Mouse (Mus musculus): Measurements from ENCODE around the gene Shroom3.

Shroom3 gene

GRCm38 (mm10) chr5:92931298-92931697 is 248.1 kb downstream of the Shroom3 start:
- no peak for DNase-seq (ENCODE audit: low spot score in 2 of 2)

- no peak for DNase-seq (ENCODE audit: low spot score in 2 of 2)
Measured at GRCm38 (mm10) chr5:92933010-92933409, 249.8 kb downstream of the Shroom3 start.

GRCm38 (mm10) chr5:92933599-92934217 is 250.5 kb downstream of the Shroom3 start:
- no peak for DNase-seq (ENCODE audit: low spot score in 2 of 2)

GRCm38 (mm10) chr5:92934269-92934939 is 251.2 kb downstream of the Shroom3 start:
- DNase-seq (ENCODE audit: low spot score in 2 of 2), result no peak

GRCm38 (mm10) chr5:92935883-92936282 is 252.6 kb downstream of the Shroom3 start:
- DNase-seq (ENCODE audit: low spot score in 2 of 2), result no peak

GRCm38 (mm10) chr5:92937701-92938100 is 254.5 kb downstream of the Shroom3 start:
- DNase-seq (ENCODE audit: low spot score in 2 of 2), result no peak

GRCm38 (mm10) chr5:92939246-92939995 is 256.2 kb downstream of the Shroom3 start:
- no peak for DNase-seq (ENCODE audit: low spot score in 2 of 2)

- no peak for DNase-seq (ENCODE audit: low spot score in 2 of 2)
Measured at GRCm38 (mm10) chr5:92942166-92942565, 258.9 kb downstream of the Shroom3 start.

GRCm38 (mm10) chr5:92942577-92942976 is 259.3 kb downstream of the Shroom3 start:
- no peak for DNase-seq (ENCODE audit: low spot score in 2 of 2)

- no peak for DNase-seq (ENCODE audit: low spot score in 2 of 2)
Measured at GRCm38 (mm10) chr5:92944867-92945266, 261.6 kb downstream of the Shroom3 start.

GRCm38 (mm10) chr5:92948972-92949745 is 265.9 kb downstream of the Shroom3 start:
- DNase-seq (ENCODE audit: low spot score in 2 of 2), result no peak

GRCm38 (mm10) chr5:92950583-92950982 is 267.3 kb downstream of the Shroom3 start:
- DNase-seq (ENCODE audit: low spot score in 2 of 2), result no peak

- no peak for DNase-seq (ENCODE audit: low spot score in 2 of 2)
Measured at GRCm38 (mm10) chr5:92951079-92951478, 267.8 kb downstream of the Shroom3 start.

GRCm38 (mm10) chr5:92953865-92954264 is 270.6 kb downstream of the Shroom3 start:
- no peak for DNase-seq (ENCODE audit: low spot score in 2 of 2)

GRCm38 (mm10) chr5:92954323-92954722 is 271.1 kb downstream of the Shroom3 start:
- peak; percentile 74 to 82 for DNase-seq (ENCODE audit: low spot score in 2 of 2)

GRCm38 (mm10) chr5:92954827-92955475 is 271.7 kb downstream of the Shroom3 start:
- no peak for DNase-seq (ENCODE audit: low spot score in 2 of 2)

- no peak for DNase-seq (ENCODE audit: low spot score in 2 of 2)
Measured at GRCm38 (mm10) chr5:92959287-92959686, 276.1 kb downstream of the Shroom3 start.

GRCm38 (mm10) chr5:92959708-92960107 is 276.5 kb downstream of the Shroom3 start:
- DNase-seq (ENCODE audit: low spot score in 2 of 2), result no peak

- no peak for DNase-seq (ENCODE audit: low spot score in 2 of 2)
Measured at GRCm38 (mm10) chr5:92961353-92961752, 278.1 kb downstream of the Shroom3 start.

- DNase-seq (ENCODE audit: low spot score in 2 of 2), result no peak
Measured at GRCm38 (mm10) chr5:92961770-92962231, 278.6 kb downstream of the Shroom3 start.

- DNase-seq (ENCODE audit: low spot score in 2 of 2), result no peak
Measured at GRCm38 (mm10) chr5:92964691-92965090, 281.5 kb downstream of the Shroom3 start.

Measured in frontal cortex, postnatal 10 days (tissue).